Mouse (Mus musculus) adrenal gland, postnatal 36 days (tissue): ENCODE measurements at regions not wholly inside any gene's neighbourhood (a gene's known extent, or its start where the extent isn't known, plus 50 kb on each side); places are given as distances from the start of the nearest gene placed in this dataset.
A peak's percentile ranks its signal among the peaks of the same experiment; 100 is the strongest.
"Not testable (repeated sequence)": the region's sequence is repeated elsewhere in the genome, so short reads cannot be mapped to it uniquely, and the experiment has no call there.

ENCODE experiments used
- DNase-seq, 2 experiments: peaks; one replicate each; pipeline ENCODE4 v3.0.0; 2021; ENCODE audit warnings: mixed read lengths in 1 of 2

DNA sequence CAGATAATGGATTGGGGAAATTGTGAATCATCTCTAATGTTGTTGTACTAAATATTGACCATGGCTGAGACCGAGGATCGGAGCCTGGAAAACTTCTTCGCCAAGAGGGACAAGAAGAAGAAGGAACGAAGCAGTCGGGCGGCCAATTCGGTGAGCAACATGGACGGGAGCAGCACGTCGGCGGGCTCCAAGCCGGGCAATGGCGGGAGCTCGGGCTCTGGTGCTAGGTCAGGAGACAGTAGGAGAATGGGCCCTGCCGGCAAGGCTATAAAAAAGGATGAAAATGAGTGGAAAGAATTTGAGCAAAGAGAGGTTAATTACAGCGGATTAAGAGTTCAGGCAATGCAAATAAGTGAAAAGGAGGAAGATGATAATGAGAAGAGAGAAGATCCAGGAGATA lies 55.0 kb upstream of the Zfp990 start:
- DNase-seq, result not testable (repeated sequence)

DNA sequence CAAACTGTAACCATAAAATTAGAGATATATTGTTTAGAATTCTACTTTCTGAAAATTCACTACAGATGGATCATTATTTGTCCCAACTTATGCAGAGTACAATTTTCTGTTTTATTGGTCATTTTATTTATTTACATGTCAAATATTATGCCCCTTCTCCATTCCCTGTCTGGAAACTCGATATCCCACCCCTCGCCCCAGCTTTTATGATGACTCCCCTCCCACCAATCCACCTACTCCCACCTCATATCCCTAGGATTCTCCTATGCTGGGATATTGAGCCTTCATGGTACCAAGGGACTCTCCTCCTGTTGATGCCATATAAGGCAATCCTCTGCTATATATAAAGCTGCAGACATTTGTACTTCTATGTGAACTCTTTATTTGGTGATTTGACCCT lies 62.0 kb upstream of the Zfp990 start:
- DNase-seq, result no peak

DNA sequence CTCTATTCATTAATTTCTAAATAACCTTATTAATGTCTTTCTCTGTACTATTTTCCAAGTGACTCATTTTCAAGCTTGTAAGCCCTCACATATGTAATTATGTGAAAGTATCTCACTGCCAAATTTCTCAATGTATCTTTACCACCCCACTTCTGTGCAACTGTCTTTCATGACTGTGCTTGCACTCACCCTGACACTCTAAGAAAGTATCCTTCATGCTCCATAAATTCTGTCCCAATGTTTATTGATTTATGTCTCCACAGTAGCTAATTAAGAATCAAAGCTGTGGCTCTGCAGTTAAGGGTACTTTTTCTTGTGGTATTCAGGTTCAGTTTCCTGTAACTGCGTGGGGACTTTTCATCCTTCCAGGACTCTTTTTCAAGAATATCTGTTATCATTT lies 73.8 kb upstream of the Zfp990 start:
- not testable (repeated sequence) for DNase-seq

DNA sequence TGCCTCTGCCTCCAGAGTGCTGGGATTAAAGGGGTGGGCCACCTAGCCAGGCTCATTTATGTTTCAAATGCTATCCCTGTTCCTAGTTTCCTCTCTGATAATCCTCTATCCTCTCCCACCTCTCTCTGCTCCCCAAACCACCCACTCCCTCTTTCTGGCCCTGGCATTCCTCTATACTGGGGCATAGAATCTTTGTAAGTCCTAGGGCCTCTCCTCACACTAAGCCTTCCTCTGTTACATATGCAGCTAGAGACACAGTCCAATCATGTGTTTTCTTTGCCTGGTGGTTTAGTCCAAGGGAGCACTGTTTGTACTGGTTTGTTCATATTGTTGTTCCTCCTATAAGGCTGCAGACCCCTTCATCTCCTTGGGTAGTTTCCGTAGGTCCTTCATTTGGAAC lies 76.0 kb upstream of the Zfp990 start:
- no peak for DNase-seq

DNA sequence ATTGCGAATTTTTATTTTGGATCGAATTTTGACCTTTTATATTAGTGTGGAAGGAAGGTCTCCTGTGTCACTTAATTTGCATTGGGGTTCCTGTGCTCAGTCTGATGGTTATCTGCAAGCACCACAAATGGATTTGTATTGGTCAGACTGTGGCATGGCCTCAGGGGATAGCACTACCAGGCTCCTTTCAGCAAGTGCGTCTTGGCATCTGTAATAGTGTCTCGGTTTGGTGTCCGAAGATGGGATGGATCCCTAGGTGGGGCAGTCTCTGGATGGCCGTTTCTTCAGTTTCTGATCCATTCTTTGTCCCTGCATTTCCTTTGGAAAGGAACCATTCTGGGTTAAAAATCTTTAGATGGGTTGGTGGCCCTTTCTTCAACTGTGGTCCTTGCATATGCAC lies 76.5 kb upstream of the Zfp990 start:
- no peak for DNase-seq

DNA sequence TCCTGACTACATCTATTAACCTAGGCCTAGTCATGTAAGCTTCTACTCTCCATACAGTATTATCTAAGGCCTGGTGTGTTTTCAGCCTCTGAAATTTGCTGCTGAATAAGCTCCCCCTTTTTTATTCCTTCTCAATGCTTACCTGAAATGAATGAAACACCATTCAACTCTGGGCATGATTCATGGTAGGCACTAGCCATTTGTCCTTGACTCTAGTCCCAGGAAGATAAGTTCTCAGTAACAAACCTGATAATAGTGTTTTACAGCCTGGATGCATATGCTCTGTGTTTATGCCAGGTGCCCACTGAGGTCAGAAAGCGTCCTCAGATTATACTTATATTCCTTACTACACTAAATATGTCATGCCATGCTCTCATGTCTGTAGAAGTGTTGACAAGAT lies 77.3 kb upstream of the Zfp990 start:
- DNase-seq, result not testable (repeated sequence)

DNA sequence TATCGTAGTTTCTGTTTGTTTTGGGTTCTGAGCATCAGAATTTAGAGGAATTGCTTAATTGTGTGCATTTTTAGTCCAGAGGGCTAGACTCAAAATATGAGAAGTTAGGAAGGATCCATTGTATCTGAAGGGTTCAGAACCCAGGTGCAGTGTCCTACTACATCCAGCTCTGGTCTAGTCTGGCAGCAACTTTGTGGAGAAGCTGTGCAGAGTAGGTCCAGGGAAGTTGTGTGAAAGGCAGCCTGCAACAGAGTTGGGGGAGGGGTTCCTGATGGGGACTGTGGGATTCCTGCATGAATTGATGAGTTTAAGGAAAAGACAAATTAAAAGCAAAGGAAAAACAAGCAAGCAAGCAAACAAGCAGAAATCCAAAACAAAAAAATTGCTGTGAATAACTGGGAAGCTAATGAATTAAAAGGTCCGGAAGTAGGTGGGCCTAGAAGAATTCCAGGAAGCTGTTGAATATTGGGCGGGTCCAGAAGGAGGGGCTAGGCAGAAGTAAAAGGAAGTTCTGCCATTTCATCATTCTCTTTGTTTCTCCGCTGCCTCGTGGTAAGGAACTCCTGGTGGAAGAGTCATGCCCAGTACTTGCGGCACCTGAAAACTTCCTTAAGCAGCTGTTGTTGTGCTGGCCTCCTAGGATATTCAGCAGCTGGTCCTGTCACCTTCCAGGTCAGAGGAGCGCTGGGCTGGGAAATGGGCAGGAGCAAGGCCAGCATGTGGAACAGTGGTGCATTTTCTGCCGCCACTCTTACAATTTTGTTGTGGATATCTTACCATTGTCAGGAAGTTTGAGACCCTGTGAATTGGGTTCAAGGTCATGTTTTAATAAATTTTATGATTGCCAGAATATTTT lies 78.4 kb upstream of the Zfp990 start:
- no peak for DNase-seq

DNA sequence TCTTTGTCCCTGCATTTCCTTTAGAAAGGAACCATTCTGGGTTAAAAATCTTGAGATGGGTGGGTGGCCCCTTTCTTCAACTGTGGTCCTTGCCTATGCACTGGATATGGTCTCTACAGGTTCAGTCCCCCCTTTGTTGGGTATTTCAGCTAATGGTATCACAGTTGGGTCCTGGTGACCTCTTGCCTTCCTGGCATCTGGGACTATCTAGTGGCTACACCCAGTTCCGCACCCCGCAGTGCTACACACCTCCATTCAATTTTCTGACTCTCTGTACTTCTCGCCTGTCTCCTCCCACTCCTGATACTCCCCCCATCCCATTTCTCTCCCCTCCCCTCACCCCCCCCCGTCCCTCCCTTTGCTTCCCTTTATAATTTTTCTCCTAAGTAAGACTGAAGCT lies 92.7 kb upstream of the Zfp990 start:
- DNase-seq, result not testable (repeated sequence)

DNA sequence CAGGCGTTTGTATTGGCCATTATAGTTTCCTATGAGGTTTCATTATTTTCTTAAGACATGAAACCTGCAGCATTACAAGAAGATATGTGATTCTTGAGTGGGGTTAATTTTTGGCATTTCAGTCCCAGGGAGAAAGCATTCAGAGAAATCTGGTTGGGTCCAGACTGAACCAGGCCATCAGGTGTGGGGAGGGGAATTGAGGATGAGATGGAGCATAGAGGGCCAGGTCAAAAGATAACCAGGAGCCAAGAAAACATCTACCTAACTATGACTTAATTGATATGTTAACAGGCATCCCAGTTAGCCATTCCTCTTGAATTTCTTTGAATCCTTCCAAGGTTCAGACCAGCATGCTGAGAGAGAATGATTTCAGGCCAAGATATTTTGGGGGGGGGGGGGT lies 96.2 kb upstream of the Tnfrsf8 start:
- DNase-seq, result no peak

DNA sequence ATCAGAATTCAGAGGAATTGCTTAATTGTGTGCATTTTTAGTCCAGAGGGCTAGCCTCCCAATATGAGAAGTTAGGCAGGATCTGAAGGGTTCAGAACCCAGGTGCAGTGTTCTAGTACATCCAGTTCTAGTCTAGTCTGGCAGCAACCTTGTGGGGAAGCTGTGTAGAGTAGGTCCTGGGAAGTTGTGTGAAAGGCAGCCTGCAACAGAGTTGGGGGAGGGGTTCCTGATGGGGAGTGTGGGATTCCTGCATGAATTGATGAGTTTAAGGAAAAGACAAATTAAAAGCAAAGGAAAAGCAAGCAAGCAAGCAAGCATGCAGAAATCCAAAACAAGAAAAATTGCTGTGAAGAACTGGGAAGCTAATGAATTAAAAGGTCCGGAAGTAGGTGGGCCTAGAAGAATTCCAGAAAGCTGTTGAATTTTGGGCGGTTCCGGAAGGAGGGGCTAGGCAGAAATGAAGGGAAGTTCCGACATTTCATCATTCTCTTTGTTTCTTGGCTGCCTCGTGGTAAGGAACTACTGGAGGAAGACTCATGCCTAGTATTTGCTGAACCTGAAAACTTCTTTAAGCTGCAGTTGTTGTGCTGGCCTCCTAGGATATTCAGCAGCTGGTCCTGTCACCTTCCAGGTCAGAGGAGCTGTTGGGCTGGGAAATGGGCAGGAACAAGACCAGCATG lies 95.0 kb upstream of the Tnfrsf8 start:
- DNase-seq, result no peak

DNA sequence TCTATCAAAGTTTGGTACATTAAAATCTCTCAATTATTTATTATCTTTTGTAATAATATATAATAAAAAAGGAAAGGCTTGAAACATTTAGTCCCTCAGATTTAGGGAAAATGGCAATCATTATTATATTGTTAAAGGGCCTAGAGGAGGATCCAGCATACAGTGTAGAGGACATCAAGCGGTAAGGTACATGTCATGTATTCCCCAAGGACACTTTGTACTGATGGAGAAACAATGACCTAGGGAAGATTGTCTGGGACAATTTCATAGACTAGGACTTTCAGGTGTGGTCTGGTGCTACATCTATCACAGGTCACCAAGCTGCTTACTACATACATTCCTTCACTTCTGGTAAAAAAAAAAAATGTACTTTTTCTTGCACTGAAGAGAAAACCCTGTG lies 91.1 kb upstream of the Tnfrsf8 start:
- not testable (repeated sequence) for DNase-seq

DNA sequence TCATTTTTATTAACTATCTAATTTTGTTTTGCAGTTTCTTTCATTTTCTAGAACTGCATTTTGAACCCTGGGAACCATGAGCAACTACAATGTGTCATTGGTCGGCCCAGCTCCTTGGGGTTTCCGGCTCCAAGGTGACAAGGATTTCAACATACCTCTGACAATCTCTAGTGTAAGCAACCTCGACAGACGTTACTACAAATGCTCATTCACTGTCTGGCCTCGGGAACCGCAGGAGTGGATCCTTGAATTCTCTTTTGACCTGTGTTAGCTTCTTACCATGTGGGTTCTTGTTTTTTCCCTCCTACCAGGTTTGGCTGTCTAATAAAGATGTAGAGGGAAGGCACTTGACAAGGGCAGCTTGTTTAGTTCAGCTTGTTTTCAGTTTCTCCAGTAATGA lies 89.3 kb upstream of the Tnfrsf8 start:
- DNase-seq, result peak in 1 of 2 experiments; percentile 5

DNA sequence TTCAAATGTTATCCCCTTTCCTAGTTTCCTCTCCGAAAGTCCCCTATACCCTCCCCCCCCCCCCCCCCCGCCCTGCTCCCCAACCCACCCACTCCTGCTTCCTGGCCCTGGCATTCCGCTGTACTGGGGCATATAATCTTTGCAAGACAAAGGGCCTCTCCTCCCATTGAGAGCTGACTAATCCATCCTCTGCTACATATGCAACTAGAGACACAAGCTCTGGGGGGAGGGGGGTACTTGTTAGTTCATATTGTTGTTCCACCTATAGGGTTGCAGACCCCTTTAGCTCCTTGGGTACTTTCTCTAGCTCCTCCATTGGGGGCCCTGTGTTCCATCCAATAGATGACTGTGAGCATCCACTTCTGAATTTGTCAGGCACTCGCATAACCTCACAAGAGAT lies 63.9 kb upstream of the Tnfrsf8 start:
- DNase-seq, result not testable (repeated sequence)

DNA sequence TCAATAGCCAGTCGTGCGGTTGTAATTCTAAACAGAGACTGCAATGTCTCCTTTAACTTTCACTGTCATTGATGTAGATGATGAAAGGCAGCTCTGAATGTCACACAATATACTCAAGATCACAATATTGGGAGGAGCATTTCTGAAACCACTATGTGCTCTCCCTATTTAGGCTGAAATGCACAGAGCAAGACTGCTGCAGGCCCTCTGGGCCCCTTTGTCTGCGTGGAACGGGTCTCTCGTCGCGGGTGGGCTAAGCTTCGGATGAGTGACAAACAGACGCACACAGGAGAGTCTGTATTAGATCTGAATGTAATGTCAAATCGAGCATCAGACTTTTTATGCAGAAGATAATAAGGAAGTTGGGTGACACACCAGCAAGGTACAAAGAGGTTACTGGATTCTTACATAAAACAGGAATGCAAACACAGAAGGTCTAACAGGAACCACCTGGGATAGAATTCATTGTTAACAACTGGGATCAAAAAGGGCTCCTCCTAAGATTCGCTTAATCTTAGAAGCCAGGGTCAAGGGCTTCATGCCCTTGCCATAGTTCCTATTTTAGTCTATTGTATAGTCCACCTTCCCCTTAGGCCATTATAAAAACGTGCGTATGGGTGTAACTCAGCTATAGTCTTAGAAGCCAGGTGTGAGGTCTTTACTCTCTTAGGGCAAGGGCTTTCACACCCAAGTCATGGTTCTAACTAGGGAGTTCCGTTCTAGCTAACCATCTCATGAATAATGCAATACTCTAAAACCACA lies 62.5 kb upstream of the Tnfrsf8 start:
- not testable (repeated sequence) for DNase-seq

DNA sequence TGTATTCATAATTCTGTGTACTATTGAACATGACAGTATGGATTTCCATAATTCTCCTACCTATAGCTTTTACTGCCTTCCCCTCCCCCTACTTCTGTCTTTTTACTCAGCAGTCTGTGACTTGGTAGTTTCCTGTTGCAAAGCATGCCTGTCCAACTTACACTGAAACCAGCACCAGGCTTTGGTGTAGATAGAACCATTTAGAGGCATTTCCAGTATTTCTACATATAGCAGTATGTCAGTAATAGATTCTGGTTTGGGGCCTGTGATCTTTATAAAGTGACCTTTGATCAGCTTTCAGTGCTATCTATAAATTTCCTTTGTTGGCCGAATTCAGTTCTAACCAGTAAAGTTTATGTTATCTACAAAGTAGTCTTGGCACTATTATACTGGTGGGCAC lies 54.8 kb upstream of the Tnfrsf8 start:
- DNase-seq, result no peak

DNA sequence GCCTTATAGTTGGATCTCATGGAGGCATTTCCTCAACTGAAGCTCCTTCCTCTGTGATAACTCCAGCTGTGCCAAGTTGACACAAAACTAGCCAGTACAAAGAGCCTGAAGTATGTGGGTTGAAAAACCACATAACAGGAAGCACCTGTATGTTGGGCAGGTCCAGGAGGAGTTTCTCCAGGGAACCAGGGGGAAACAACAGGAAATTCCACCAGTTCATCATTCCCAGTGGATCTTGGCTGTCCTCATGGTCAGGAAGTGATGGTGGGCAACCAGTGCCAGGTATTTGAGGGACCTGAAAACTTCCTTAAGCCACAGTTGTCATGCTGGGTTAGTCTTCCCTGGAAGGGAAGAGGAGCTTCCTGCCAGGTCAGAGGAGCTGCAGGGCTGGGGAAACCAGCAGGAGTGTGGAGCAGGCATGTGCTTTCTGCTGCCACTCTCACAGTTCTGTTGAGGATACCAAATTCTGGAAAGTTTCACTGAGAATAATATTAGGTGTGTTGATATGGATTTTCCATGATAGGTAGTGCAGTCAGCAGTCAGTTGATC lies 52.4 kb upstream of the Tnfrsf8 start:
- DNase-seq, result no peak

DNA sequence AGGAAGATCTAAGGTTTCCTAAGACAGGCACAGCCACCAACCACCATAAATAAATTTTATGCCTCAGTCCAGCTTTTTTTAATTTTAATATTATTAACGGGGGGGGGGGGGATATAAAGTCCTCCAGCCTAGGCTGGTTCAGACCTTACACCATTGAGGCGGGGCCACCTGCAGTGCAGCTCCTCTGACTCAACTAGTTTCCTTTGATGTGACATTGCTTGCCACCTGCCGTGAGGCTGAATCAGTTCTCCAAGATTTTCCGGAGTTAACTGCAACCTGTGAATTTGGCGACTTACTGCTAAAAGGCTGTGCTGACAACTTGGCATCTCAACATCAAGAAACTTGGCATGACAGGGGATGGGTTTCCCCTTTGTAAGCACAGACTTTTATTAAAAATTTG lies 51.3 kb upstream of the Tnfrsf8 start:
- no peak for DNase-seq

DNA sequence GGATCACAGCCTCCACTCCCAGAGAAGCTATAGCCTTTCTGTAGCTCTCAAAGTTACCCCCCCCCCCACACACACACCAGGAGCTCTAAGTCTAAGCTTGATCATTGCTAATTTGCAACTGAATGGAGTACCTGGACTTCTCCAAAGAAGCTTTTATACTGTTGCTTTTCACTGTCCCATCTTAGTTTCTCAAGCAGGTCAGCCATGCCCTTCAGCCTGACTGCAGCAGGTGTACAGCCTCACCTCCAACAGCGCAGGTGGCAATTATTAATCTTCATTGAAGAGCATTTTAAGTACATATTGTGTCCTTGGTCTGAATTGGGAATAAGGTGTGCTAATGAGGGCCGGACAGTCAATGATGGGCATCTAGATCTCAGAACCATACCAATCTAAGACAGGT lies 50.8 kb upstream of the Tnfrsf8 start:
- not testable (repeated sequence) for DNase-seq
